Mouse (Mus musculus) ZHBTc4 (cell line): Measurements from ENCODE around the gene Gm8257.
A peak's percentile ranks its signal among the peaks of the same experiment; 100 is the strongest.
"Not testable (repeated sequence)": the region's sequence is repeated elsewhere in the genome, so short reads cannot be mapped to it uniquely, and the experiment has no call there.

Experiments used
- DNase-seq: peaks from one replicate; pipeline ENCODE4 v3.0.0-alpha.2; 2011; ENCODE audit warnings: low read depth, low spot score

Gene Gm8257

DNA sequence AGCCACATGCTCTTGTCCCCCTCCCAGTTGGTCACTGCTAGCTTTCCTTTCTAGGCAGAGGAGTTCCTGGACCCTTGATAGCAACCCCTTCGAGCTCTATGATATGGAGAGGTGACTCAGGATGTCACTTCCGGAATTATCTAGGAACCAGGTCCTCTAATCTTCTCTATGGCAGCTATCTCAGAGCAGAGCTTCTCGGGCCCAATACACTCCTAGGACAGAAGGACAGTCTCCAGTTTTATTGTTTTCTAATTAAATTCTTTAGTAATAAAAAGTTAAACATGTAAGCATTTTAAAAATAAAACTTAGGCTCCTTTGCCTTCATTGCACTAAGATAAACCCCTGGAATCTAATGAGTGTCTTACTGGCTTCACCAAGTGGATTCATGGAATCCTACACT lies at the start of gene Gm8257:
Gene Gm8257 (minus strand): TSS at position 101 of the 400 bp plus-strand sequence.
- not testable (repeated sequence) for DNase-seq

- no peak for DNase-seq
Observed at GRCm38 (mm10) chr14:44750240-44750639, 44.0 kb upstream of the Gm8257 start, which contains the start of gene Gm8267. Gene Gm8267, minus strand, starts transcription at chr14:44750340.

DNA sequence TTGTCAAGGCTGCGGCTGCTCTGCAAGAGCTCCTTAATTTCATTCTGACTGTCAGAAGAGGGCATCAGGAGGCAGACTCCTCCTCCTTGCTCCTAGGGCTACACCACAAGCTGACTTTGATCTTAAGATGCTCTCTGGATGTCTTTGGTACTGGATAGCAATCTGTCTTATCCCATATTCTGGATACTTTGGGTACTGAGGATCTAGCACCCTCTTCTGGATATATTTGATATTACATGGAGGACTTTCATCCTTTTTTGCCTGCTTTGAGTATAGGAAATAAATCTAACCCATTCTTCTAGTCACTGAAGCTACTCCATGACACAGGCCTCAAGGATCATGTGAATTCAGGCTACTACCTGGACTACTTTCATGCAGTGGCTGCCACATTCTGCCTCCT lies 36.5 kb upstream of the Gm8257 start:
- peak; percentile 16 for DNase-seq

- DNase-seq = not testable (repeated sequence)
Observed at GRCm38 (mm10) chr14:44730711-44731110, 24.5 kb upstream of the Gm8257 start.

DNA sequence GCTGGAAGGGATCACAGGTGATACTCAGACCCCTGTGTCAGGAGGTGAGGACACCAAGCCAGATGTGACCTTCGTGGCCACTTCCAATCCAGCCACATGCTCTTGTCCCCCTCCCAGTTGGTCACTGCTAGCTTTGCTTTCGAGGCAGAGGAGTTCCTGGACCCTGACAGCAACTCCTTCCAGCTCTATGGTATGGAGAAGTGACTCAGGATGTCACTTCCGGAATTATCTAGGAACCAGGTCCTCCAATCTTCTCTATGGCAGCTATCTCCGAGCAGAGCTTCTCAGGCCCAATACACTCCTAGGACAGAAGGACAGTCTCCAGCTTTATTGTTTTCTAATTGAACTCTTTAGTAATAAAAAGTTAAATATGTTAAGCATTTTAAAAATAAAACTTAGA lies 78.5 kb downstream of the Gm8257 start, which contains the start of gene Gm5624:
Gene Gm5624 (minus strand): TSS at position 202 of the 400 bp plus-strand sequence.
- DNase-seq = not testable (repeated sequence)
